Mouse (Mus musculus) hindbrain, embryonic 16.5 days (tissue): Measurements from ENCODE around the gene Dirc2. TPM values are rescaled to one million over a fixed set of nuclear protein-coding genes. Genes with fewer than 3 reads are reported as not detected.

Experiments
- ATAC-seq: fragments of 200-750 bp; cut with Nextera tagmentation; 2 replicates; pipeline ENCODE4 v1.8.0; 2017; ENCODE audit warnings: moderate TSS enrichment, moderate library complexity
- H3K27ac ChIP-seq: fragments of 300-500 bp; sonication (generic); 2 replicates; pipeline ENCODE4 v1.5.1; 2014; ENCODE audit warnings: low read depth, mild to moderate bottlenecking, control low read depth, low read length, moderate library complexity
- H3K27me3 ChIP-seq: fragments of 300-500 bp; sonication (generic); replicated peaks from 2 replicates; pipeline ENCODE4 v1.6.1; 2014; ENCODE audit warnings: low read length; ENCODE audit not compliant: control insufficient read depth, insufficient read depth
- H3K36me3 ChIP-seq: fragments of 300-500 bp; sonication (generic); 2 replicates; pipeline ENCODE4 v1.6.1; 2014; ENCODE audit warnings: mild to moderate bottlenecking, low read length, moderate library complexity, mixed read lengths; ENCODE audit not compliant: control insufficient read depth, insufficient read depth
- H3K4me1 ChIP-seq: fragments of 300-500 bp; sonication (generic); 2 replicates; pipeline ENCODE4 v1.6.1; 2014; ENCODE audit warnings: low read depth, low read length; ENCODE audit not compliant: control insufficient read depth, insufficient read depth
- H3K4me2 ChIP-seq: fragments of 300-500 bp; sonication (generic); 2 replicates; pipeline ENCODE4 v1.6.1; 2014; ENCODE audit warnings: mild to moderate bottlenecking, low read length, control low read depth, moderate library complexity
- H3K4me3 ChIP-seq: fragments of 300-500 bp; sonication (generic); 2 replicates; pipeline ENCODE4 v1.5.1; 2014; ENCODE audit warnings: mild to moderate bottlenecking, low read length, control low read depth, moderate library complexity
- H3K9ac ChIP-seq: fragments of 300-500 bp; sonication (generic); 2 replicates; pipeline ENCODE4 v1.6.1; 2014; ENCODE audit warnings: low read depth, mild to moderate bottlenecking, control low read depth, low read length, moderate library complexity
- H3K9me3 ChIP-seq: fragments of 300-500 bp; sonication (generic); 2 replicates; pipeline ENCODE4 v1.6.1; 2014; ENCODE audit warnings: mild to moderate bottlenecking, low read length, moderate library complexity; ENCODE audit not compliant: control insufficient read depth
- WGBS: fragments of 180-500 bp; shearing (Covaris S2); extraction: QIAGEN DNeasy Blood & Tissue Kit; methylation state at CpG from one replicate; pipeline ENCODE4 v1.1.7; 2014; 5-methylcytosine and 5-hydroxymethylcytosine counted together
- polyA plus RNA-seq: library from polyadenylated mRNA; unstranded; fragments of >200 nt; fragmentation: Nextera tagmentation; extraction: Ambion mirVana; gene quantifications from 2 replicates; pipeline ENCODE4 v1.2.1, GENCODE M21; 2015

Gene Dirc2
- polyA plus RNA-seq, 1 experiment from 2014 or later: 34.1 TPM

DNA sequence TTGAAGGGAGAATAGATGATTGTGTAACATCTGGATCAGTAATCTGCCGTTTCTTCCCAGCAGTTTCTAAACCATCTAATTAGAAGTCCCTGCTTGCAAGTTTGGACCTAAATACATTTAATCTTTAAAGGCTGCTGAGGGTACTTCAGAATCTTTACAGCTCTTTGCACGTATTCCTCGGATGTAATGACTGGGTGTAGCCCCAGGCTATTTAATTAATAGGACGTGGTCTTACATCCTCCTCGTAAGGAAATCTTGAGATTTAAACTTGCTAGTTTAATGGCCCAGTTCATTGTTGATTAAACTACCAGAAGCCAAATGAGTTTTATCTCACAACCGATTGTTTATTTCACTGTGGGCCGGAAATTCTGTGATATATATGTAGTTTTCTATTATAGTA is 10.5 kb upstream of the Dirc2 start:
- 61% methylated on average over 7 of the region's 7 CpGs for WGBS
- ATAC-seq: no peak

DNA sequence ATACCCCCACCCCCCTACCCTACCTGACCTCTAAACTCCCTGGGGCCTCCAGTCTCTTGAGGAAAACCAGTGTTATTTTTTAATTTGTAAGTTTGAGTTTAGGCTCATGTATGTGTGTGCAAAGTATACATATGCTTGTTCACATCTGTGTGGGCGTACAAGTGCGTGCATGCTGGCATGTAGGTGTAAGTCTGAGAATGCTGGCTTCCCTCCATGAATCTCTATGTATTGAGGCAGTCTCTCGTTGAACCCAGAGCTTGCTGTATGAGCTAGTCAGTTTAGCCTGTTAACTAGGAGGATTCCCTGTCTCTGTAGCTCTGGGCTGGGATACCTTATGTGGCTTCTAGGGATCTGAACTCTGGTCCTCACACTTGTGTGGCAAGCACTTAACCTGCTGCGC is 8.6 kb upstream of the Dirc2 start:
- H3K4me3 ChIP-seq: no peak overlapping the region
- WGBS: 95% methylated on average over 4 of the region's 4 CpGs
- ATAC-seq: no peak

More for the DNA sequence above, 10.5 kb upstream of the Dirc2 start:
- H3K4me1 ChIP-seq: no peaks in the 10 kb centered on the region
- H3K27me3 ChIP-seq: no peaks in the 10 kb centered on the region
- no peaks in the 10 kb centered on the region for H3K36me3 ChIP-seq
- H3K4me3 ChIP-seq: no peak overlapping the region
- no peaks in the 10 kb centered on the region for H3K9me3 ChIP-seq
- H3K4me2 ChIP-seq: no peak overlapping the region
- no peak overlapping the region for H3K27ac ChIP-seq
- H3K9ac ChIP-seq: no peak overlapping the region

DNA sequence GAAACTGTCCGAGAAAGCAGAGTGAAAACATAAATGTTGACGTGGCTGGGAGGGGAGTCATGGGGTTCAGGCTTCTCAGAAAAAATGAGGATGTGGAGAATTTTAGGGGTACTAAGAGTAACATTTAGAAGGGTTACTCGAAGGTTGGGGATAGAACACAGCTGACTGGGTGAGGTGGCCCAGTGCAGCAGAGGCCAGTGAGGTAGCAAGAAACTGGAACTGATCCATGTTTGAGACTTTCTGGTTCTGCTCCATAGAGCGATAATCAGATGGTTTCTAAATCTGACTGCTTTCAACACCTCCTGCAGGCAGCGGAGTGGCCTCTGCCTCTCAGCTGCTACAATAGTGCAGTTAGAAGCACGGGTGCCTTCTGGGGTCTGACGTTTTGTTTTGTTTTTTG is 7.6 kb upstream of the Dirc2 start:
- Histone ChIP-seq H3K36me3 (no peaks in the 10 kb centered on the region), H3K4me3 (no peak overlapping the region), H3K27ac (no peak overlapping the region), H3K9ac (no peak overlapping the region), H3K27me3 (no peaks in the 10 kb centered on the region), H3K4me2 (no peak overlapping the region), H3K4me1 (no peaks in the 10 kb centered on the region), H3K9me3 (no peaks in the 10 kb centered on the region)
- WGBS: 87% methylated on average over 7 of the region's 7 CpGs
- no peak for ATAC-seq

More for the DNA sequence above, 8.6 kb upstream of the Dirc2 start:
- H3K27me3 ChIP-seq: no peaks in the 10 kb centered on the region
- H3K27ac ChIP-seq: no peak overlapping the region
- H3K9me3 ChIP-seq: no peaks in the 10 kb centered on the region
- no peaks in the 10 kb centered on the region for H3K36me3 ChIP-seq
- no peaks in the 10 kb centered on the region for H3K4me1 ChIP-seq
- H3K9ac ChIP-seq: no peak overlapping the region
- no peak overlapping the region for H3K4me2 ChIP-seq

DNA sequence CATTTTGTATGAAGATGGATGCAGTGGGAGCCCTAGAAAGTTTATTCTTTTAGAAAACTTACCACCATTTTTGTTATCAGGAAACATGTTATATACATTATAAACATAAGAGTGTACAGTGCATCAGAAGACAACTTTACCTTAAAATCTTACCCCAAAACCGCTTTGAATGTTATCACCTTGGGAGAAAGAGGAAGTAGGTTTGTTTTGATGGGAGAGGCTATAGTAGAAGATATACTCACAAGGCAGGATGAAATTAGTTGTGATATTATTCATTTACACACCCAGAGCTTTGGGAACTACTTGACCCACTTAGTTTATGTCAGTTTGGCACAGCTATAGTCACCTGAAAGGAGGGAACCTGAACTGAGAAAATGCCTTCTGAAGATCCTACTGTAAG is 6.7 kb upstream of the Dirc2 start:
- H3K4me1 ChIP-seq: peaks cover 8% of the 10 kb centered on the region
- H3K4me2 ChIP-seq: no peak overlapping the region
- no peak overlapping the region for H3K9ac ChIP-seq
- no peaks in the 10 kb centered on the region for H3K36me3 ChIP-seq
- H3K9me3 ChIP-seq: no peaks in the 10 kb centered on the region
- H3K27ac ChIP-seq: no peak overlapping the region
- no peaks in the 10 kb centered on the region for H3K27me3 ChIP-seq
- H3K4me3 ChIP-seq: no peak overlapping the region
- ATAC-seq: no peak
- WGBS: 97% methylated on average over 1 of the region's 1 CpGs

DNA sequence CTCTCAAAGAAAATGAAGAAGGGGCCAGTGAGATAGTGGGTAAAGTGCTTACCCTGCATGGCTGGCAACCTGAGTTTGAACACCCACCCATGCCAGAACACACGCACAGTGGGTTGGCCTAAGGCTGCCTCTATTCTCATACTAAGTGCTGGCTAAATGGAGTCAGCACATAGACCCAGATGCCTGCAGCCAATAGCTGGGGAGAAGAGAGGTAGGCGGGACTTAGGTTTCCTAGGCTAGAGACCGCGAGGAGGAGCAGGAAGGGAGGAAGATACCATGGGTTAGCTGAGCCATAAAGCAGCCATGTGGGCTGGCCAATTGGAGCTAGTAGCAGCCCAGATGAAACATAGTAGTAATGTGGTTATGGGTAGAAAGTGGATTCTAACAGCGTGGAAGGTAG is 3.4 kb upstream of the Dirc2 start:
- WGBS: 92% methylated on average over 5 of the region's 5 CpGs
- H3K9ac ChIP-seq: no peak overlapping the region
- no peak for ATAC-seq
- peaks cover 20% of the 10 kb centered on the region for H3K4me1 ChIP-seq
- H3K4me3 ChIP-seq: no peak overlapping the region
- no peak overlapping the region for H3K4me2 ChIP-seq
- no peak overlapping the region for H3K27ac ChIP-seq
- no peaks in the 10 kb centered on the region for H3K27me3 ChIP-seq
- H3K36me3 ChIP-seq: no peaks in the 10 kb centered on the region
- no peaks in the 10 kb centered on the region for H3K9me3 ChIP-seq

DNA sequence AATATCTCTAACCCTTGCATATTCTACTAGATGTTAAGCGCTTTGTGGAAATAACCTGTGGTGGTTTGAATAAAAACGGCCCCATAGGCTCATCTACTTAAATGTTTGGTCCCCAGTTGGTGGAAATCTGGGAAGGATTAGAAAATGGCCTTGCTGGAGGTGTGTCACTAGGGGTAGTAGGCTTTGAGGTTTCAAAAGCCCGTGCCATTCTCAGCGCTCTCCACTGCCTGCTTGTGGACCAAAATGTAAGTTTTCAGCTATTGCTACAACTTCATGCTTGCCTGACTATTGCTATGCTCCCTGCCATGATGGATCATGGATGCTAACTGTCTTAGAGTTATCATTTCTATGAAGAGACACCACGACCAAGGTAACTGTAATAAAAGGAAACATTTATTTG is 2.5 kb upstream of the Dirc2 start:
- peaks cover 23% of the 10 kb centered on the region for H3K4me1 ChIP-seq
- no peak overlapping the region for H3K27ac ChIP-seq
- no peak overlapping the region for H3K9ac ChIP-seq
- H3K27me3 ChIP-seq: no peaks in the 10 kb centered on the region
- no peak overlapping the region for H3K4me3 ChIP-seq
- H3K36me3 ChIP-seq: no peaks in the 10 kb centered on the region
- H3K4me2 ChIP-seq: no peak overlapping the region
- no peak for ATAC-seq
- 85% methylated on average over 5 of the region's 5 CpGs for WGBS
- H3K9me3 ChIP-seq: no peaks in the 10 kb centered on the region

DNA sequence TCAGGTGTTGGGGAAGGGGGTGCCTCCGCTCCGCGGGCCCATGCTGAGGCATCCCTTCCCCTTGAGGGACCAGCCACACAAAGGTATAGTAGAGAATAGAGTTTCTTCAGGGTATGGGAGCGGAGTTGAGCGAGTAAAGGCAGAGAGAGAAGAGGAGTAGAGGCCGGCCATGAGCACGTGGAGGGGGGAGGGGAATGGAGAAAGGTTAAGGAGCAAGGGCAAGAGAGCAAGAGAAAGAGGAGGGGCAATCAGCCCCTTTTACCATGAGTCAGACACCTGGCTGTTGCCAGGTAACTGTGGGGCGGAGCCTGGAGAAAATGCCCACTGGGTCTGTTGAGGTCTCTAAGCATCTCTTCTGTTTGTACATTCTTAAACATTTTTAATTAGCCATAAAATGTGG is 2.0 kb upstream of the Dirc2 start:
- WGBS: 15% methylated on average over 8 of the region's 8 CpGs

DNA sequence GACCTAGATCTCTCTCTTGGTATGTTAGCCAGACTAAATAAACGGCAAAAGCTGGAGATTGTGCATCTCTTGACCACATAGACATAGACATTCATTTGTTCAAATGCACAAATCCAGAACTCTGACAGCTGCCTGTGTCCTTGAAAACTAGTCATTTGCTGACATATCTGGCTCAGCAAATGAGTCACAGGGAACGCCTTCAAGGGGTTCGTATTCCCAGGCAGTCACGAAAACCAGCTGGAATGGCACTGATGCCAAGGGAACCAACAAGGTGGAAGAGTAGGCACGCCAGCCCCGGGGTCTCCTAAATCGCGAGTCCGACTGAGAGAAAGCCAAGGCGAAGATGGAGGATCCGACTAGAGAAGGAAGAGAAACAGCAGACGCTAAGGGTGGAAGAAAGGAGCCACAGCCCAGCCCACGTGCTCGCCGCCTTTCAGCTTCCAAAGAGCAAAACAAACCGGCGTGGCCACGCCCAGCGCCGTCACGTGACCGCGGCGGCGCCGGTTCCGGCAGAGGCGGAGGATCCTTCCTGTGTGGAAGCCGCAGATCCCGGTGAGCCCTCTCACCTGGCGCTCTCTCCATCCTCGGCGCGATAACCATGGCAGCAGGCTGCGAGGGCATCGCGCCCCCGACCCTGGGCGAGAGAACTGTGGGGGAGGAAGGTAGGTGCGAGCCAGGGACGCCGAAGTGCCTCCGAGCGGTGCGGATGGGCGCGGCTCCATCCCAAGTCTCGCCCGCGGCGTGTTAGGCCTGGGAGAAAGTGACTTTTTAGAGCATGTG is 912 bp upstream of the Dirc2 start, which contains the start of gene Hspbap1:
Gene Hspbap1, plus strand, starts transcription at position 498 of the 780 bp plus-strand sequence.
- no peaks in the 10 kb centered on the region for H3K36me3 ChIP-seq
- peak within 1 kb of the TSS; percentile 93 for H3K9ac ChIP-seq
- ATAC-seq: peak; percentile 88
- H3K9me3 ChIP-seq: no peaks in the 10 kb centered on the region
- no peaks in the 10 kb centered on the region for H3K27me3 ChIP-seq
- WGBS: under 1% methylated on average over 51 of the region's 51 CpGs
- H3K4me2 ChIP-seq: peak within 1 kb of the TSS; percentile 94
- peak within 1 kb of the TSS; percentile 85 for H3K4me3 ChIP-seq
- H3K27ac ChIP-seq: peak within 1 kb of the TSS; percentile 76
- H3K4me1 ChIP-seq: peaks cover 23% of the 10 kb centered on the region

More for the DNA sequence above, 2.0 kb upstream of the Dirc2 start:
- Histone ChIP-seq H3K4me1 (peaks cover 23% of the 10 kb centered on the region), H3K9ac (no peak overlapping the region), H3K27me3 (no peaks in the 10 kb centered on the region), H3K4me3 (peak overlapping the region; percentile 85), H3K4me2 (peak overlapping the region; percentile 94), H3K27ac (no peak overlapping the region), H3K36me3 (no peaks in the 10 kb centered on the region), H3K9me3 (no peaks in the 10 kb centered on the region)
- no peak for ATAC-seq

DNA sequence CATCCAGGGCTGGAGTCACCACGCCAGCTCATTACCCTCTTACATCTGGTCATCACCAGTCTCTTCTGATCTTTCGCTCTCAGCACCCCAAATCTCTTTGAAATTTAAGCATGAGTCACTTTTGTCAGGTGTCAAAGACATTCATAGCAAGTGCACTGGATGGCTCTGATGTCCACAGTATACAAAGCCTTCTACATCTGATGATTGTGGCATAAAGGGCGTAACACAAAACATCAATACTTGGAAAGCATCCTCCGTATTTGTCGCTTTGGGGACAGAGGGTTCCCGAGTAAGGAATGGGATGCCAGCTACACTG is 729 bp downstream of the Dirc2 start:
- no peaks in the 10 kb centered on the region for H3K9me3 ChIP-seq
- H3K4me1 ChIP-seq: peaks cover 23% of the 10 kb centered on the region
- peak overlapping the region; percentile 93 for H3K9ac ChIP-seq
- WGBS: 20% methylated on average over 6 of the region's 6 CpGs
- no peak overlapping the region for H3K27ac ChIP-seq
- no peak for ATAC-seq
- H3K4me3 ChIP-seq: peak overlapping the region; percentile 85
- H3K27me3 ChIP-seq: no peaks in the 10 kb centered on the region
- H3K4me2 ChIP-seq: peak overlapping the region; percentile 94
- H3K36me3 ChIP-seq: no peaks in the 10 kb centered on the region
